Mouse (Mus musculus) hindbrain, embryonic 15.5 days (tissue): ENCODE measurements at regions not wholly inside any gene's neighbourhood (a gene's known extent, or its start where the extent isn't known, plus 50 kb on each side); places are given as distances from the start of the nearest gene placed in this dataset.

Experiments used
- ATAC-seq: fragments of 200-750 bp; cut with Nextera tagmentation; 2 replicates; pipeline ENCODE4 v1.8.0; 2017; ENCODE audit warnings: low read depth, moderate number of reproducible peaks, moderate TSS enrichment; ENCODE audit not compliant: low FRiP score
- H3K27ac ChIP-seq: fragments of 300-500 bp; sonication (generic); replicated peaks from 2 replicates; pipeline ENCODE4 v1.5.1; 2015; ENCODE audit warnings: mild to moderate bottlenecking, inconsistent platforms
- H3K27me3 ChIP-seq: fragments of 300-500 bp; sonication (generic); 2 replicates; pipeline ENCODE4 v1.6.1; 2015; ENCODE audit warnings: control low read depth, inconsistent platforms
- H3K36me3 ChIP-seq: fragments of 300-500 bp; sonication (generic); 2 replicates; pipeline ENCODE4 v1.6.1; 2015; ENCODE audit warnings: control low read depth, inconsistent platforms
- H3K4me1 ChIP-seq: fragments of 300-500 bp; sonication (generic); replicated peaks from 2 replicates; pipeline ENCODE4 v1.6.1; 2015; ENCODE audit warnings: control low read depth, inconsistent platforms
- H3K4me2 ChIP-seq: fragments of 300-500 bp; sonication (generic); 2 replicates; pipeline ENCODE4 v1.6.1; 2015; ENCODE audit warnings: moderate library complexity, mild to moderate bottlenecking, inconsistent platforms
- H3K4me3 ChIP-seq: fragments of 300-500 bp; sonication (generic); 2 replicates; pipeline ENCODE4 v1.5.1; 2015; ENCODE audit warnings: mild to moderate bottlenecking, inconsistent platforms
- H3K9ac ChIP-seq: fragments of 300-500 bp; sonication (generic); 2 replicates; pipeline ENCODE4 v1.6.1; 2015; ENCODE audit warnings: inconsistent platforms
- H3K9me3 ChIP-seq: fragments of 300-500 bp; sonication (generic); 2 replicates; pipeline ENCODE4 v1.6.1; 2016; ENCODE audit warnings: control low read depth, inconsistent platforms
- WGBS: fragments of 180-500 bp; shearing (Covaris S2); methylation state at CpG from one replicate; pipeline ENCODE4 v1.1.7; 2015; 5-methylcytosine and 5-hydroxymethylcytosine counted together

- ATAC-seq, result no peak
- no peaks in the 10 kb centered on the region for H3K27me3 ChIP-seq
- no peak overlapping the region for H3K9ac ChIP-seq
- H3K4me3 ChIP-seq, result no peak overlapping the region
- H3K4me2 ChIP-seq, result no peak overlapping the region
- no peaks in the 10 kb centered on the region for H3K36me3 ChIP-seq
- no peaks in the 10 kb centered on the region for H3K9me3 ChIP-seq
- H3K4me1 ChIP-seq, result no peaks in the 10 kb centered on the region
- WGBS, result 96% methylated on average over 1 of the region's 1 CpGs
- H3K27ac ChIP-seq, result no peak overlapping the region
These were observed 589.9 kb upstream of the Pdcd1 start for GRCm38 (mm10) chr1:94642296-94642695.

DNA sequence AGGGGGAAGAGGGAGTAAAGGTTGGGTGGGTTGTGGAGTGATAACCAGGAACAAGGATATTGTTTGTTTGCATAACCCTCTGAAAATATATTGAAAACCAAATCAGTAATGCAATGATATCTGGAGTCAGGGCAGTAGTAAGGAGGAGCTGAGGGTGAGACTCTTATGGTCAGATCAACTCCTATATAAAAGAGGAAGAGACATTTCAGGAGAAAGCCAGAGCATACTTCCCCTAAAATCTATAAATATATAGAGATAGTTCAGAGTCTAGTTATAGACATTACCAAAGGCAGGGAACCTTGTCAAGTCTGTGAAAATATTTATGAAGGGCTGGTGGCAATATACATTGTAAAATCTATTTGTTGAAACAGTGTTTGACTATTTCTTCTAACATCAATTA, 605.9 kb upstream of the Pdcd1 start:
- Histone ChIP-seq H3K36me3 (no peaks in the 10 kb centered on the region), H3K27ac (no peak overlapping the region), H3K9ac (no peak overlapping the region), H3K4me2 (no peak overlapping the region), H3K4me1 (no peaks in the 10 kb centered on the region), H3K27me3 (no peaks in the 10 kb centered on the region), H3K4me3 (no peak overlapping the region), H3K9me3 (no peaks in the 10 kb centered on the region)
- no peak for ATAC-seq

DNA sequence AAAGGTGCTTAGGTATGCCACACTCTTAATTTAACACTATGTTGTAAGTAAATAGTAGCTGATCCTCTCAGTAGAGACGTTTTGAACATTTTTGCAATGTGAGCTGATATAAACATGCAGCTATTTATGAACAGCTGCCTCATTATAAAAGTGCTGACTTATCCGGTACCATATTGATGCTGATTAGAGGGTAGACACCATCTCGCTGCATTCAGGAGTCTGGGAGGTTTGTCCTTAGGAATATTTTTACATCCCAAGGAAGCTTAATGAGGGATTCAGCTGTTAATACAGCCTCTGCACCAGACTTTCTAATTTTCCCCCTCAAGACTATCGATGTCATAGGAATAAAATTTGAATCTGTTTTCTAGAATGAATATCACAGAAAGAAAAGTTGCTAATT, 619.3 kb upstream of the Pdcd1 start:
- H3K4me3 ChIP-seq, result no peak overlapping the region
- no peaks in the 10 kb centered on the region for H3K9me3 ChIP-seq
- no peaks in the 10 kb centered on the region for H3K27me3 ChIP-seq
- WGBS, result 70% methylated on average over 4 of the region's 4 CpGs
- no peak overlapping the region for H3K4me2 ChIP-seq
- no peak overlapping the region for H3K9ac ChIP-seq
- no peaks in the 10 kb centered on the region for H3K36me3 ChIP-seq
- no peak overlapping the region for H3K27ac ChIP-seq
- ATAC-seq, result no peak
- H3K4me1 ChIP-seq, result no peaks in the 10 kb centered on the region

DNA sequence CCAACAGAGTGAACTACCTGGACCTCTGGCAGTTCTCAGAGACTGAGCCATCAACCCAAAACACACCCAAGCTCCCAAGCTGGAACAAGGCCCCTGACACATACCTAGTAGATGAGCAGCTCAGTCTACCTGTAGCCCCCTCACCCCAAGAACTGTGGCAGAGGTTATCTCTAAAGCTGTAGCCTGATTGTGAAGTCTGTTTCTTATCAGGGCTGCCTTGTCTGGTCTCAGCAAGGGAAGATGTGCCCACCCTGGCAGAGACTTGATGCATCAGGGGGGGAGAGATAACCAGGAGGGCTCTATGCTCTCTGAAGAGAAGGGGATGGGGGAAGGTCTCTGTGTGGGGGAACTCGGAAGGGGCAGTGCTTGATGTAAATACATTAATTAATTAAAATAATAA, 612.9 kb upstream of the Fam174a start:
- H3K4me3 ChIP-seq, result no peak overlapping the region
- no peak overlapping the region for H3K9ac ChIP-seq
- no peak overlapping the region for H3K27ac ChIP-seq
- ATAC-seq, result no peak
- no peaks in the 10 kb centered on the region for H3K9me3 ChIP-seq
- H3K4me2 ChIP-seq, result no peak overlapping the region
- no peaks in the 10 kb centered on the region for H3K4me1 ChIP-seq
- H3K27me3 ChIP-seq, result no peaks in the 10 kb centered on the region
- H3K36me3 ChIP-seq, result no peaks in the 10 kb centered on the region
- 88% methylated on average over 1 of the region's 1 CpGs for WGBS

- no peak for ATAC-seq
- Histone ChIP-seq H3K4me2 (no peak overlapping the region), H3K9ac (no peak overlapping the region), H3K4me1 (no peaks in the 10 kb centered on the region), H3K36me3 (no peaks in the 10 kb centered on the region), H3K27ac (no peak overlapping the region), H3K27me3 (no peaks in the 10 kb centered on the region), H3K4me3 (no peak overlapping the region), H3K9me3 (no peaks in the 10 kb centered on the region)
- 89% methylated on average over 1 of the region's 1 CpGs for WGBS
These were observed 611.7 kb upstream of the Fam174a start for GRCm38 (mm10) chr1:94701688-94702087.

GRCm38 (mm10) chr1:94712812-94713211, 600.6 kb upstream of the Fam174a start:
- no peak overlapping the region for H3K9ac ChIP-seq
- 15% methylated on average over 5 of the region's 5 CpGs for WGBS
- H3K9me3 ChIP-seq, result no peaks in the 10 kb centered on the region
- H3K27me3 ChIP-seq, result no peaks in the 10 kb centered on the region
- H3K36me3 ChIP-seq, result no peaks in the 10 kb centered on the region
- no peak overlapping the region for H3K4me3 ChIP-seq
- no peaks in the 10 kb centered on the region for H3K4me1 ChIP-seq
- H3K27ac ChIP-seq, result no peak overlapping the region
- no peak for ATAC-seq
- no peak overlapping the region for H3K4me2 ChIP-seq

DNA sequence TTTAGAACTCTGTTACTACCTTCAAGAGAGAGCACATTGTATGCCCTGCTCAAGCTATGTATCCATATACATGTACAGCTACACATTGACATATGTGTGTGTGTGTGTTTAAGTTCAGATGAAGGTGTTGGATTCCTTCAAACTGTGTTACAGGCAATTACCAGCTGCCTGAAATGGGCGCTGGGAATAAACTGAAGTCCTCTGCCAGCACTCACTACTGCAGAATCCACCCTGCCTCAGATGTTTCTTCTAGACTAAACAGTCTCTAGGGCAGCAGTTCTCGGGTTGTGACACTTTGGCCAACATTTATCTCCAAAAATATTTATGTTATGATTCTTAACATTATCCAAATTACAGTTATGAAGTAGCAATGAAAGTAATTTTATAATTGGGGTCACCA, 595.7 kb upstream of the Fam174a start:
- 85% methylated on average over 2 of the region's 2 CpGs for WGBS

GRCm38 (mm10) chr1:94753523-94753922, 559.9 kb upstream of the Fam174a start:
- Histone ChIP-seq H3K27me3 (no peaks in the 10 kb centered on the region), H3K4me3 (no peak overlapping the region), H3K4me2 (no peak overlapping the region), H3K9me3 (no peaks in the 10 kb centered on the region), H3K4me1 (no peaks in the 10 kb centered on the region), H3K36me3 (no peaks in the 10 kb centered on the region), H3K27ac (no peak overlapping the region), H3K9ac (no peak overlapping the region)
- ATAC-seq, result no peak
- 61% methylated on average over 1 of the region's 1 CpGs for WGBS

More for the DNA sequence above, 595.7 kb upstream of the Fam174a start:
- no peak for ATAC-seq
- no peak overlapping the region for H3K4me3 ChIP-seq
- no peaks in the 10 kb centered on the region for H3K9me3 ChIP-seq
- H3K36me3 ChIP-seq, result no peaks in the 10 kb centered on the region
- H3K4me1 ChIP-seq, result no peaks in the 10 kb centered on the region
- H3K9ac ChIP-seq, result no peak overlapping the region
- no peak overlapping the region for H3K27ac ChIP-seq
- H3K4me2 ChIP-seq, result no peak overlapping the region
- no peaks in the 10 kb centered on the region for H3K27me3 ChIP-seq

GRCm38 (mm10) chr1:94789019-94789585, 524.3 kb upstream of the Fam174a start:
- Histone ChIP-seq H3K4me3 (no peak overlapping the region), H3K4me2 (no peak overlapping the region), H3K27me3 (no peaks in the 10 kb centered on the region), H3K4me1 (no peaks in the 10 kb centered on the region; the same call in 1 of the 2 replicates), H3K27ac (no peak overlapping the region), H3K36me3 (no peaks in the 10 kb centered on the region), H3K9ac (no peak overlapping the region), H3K9me3 (no peaks in the 10 kb centered on the region)
- 56% methylated on average over 2 of the region's 2 CpGs for WGBS
- ATAC-seq, result no peak

DNA sequence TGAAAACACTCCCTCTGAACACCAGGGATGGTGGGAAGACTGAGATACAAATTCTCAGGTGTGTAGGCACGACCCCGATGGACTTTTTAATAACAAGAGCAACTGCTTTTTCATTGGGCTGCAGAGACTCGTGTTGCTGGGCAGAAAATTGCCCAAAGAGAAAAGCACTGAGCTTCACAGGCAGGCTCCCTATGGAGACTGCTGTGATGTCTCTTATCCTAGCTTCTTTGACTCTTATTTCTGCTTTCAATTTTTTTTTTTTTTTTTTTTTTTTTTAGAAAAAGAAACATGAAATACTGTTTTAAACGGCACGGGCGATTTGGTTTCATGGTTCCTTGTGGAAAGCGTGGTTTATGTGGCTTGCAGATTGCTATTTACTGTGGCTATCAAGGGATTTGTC, 522.8 kb upstream of the Fam174a start:
- no peak overlapping the region for H3K27ac ChIP-seq
- no peaks in the 10 kb centered on the region for H3K27me3 ChIP-seq
- H3K9ac ChIP-seq, result no peak overlapping the region
- peak overlapping the region; percentile 15 for H3K4me2 ChIP-seq
- H3K36me3 ChIP-seq, result no peaks in the 10 kb centered on the region
- no peaks in the 10 kb centered on the region; the same call in 1 of the 2 replicates for H3K4me1 ChIP-seq
- no peaks in the 10 kb centered on the region for H3K9me3 ChIP-seq
- WGBS, result 40% methylated on average over 7 of the region's 7 CpGs
- no peak overlapping the region for H3K4me3 ChIP-seq
- ATAC-seq, result no peak

GRCm38 (mm10) chr1:94791052-94791451, 522.4 kb upstream of the Fam174a start:
- no peak for ATAC-seq
- Histone ChIP-seq H3K4me3 (no peak overlapping the region), H3K9me3 (no peaks in the 10 kb centered on the region), H3K36me3 (no peaks in the 10 kb centered on the region), H3K27ac (no peak overlapping the region), H3K4me2 (no peak overlapping the region), H3K9ac (no peak overlapping the region), H3K27me3 (no peaks in the 10 kb centered on the region), H3K4me1 (no peaks in the 10 kb centered on the region; the same call in 1 of the 2 replicates)
- WGBS, result 64% methylated on average over 6 of the region's 6 CpGs

DNA sequence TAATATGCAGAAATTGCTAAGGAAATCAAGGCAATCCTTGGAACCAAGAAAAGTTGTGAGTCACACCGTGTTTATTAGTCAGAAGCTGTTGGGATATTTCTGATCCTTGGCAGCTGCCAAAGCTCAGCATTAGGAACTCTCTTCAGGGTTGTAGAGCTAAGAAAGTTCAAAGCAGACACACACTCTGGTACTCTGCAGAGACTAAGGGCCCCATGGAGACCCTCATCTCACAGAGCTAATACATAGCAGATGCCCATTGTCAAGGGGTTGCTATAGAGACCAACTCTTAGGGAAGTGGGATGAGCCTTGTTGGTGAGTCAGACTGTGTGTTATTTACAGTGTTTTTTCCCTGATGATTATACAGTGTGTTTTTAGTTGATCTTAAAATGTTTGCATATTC, 517.4 kb upstream of the Fam174a start:
- Histone ChIP-seq H3K9me3 (no peaks in the 10 kb centered on the region), H3K4me3 (no peak overlapping the region), H3K27ac (no peak overlapping the region), H3K27me3 (no peaks in the 10 kb centered on the region), H3K9ac (no peak overlapping the region), H3K4me2 (no peak overlapping the region), H3K36me3 (no peaks in the 10 kb centered on the region), H3K4me1 (no peaks in the 10 kb centered on the region)
- WGBS, result 54% methylated on average over 1 of the region's 1 CpGs
- ATAC-seq, result no peak

GRCm38 (mm10) chr1:94803722-94804121, 509.7 kb upstream of the Fam174a start:
- Histone ChIP-seq H3K27me3 (no peaks in the 10 kb centered on the region), H3K9me3 (no peaks in the 10 kb centered on the region), H3K4me1 (no peaks in the 10 kb centered on the region), H3K4me3 (no peak overlapping the region), H3K27ac (no peak overlapping the region), H3K9ac (no peak overlapping the region), H3K4me2 (no peak overlapping the region), H3K36me3 (no peaks in the 10 kb centered on the region)
- ATAC-seq, result no peak
